Mouse (Mus musculus) midbrain, embryonic 14.5 days (tissue): ENCODE measurements around the gene Hic2. TPM values are rescaled to one million over a fixed set of nuclear protein-coding genes. Genes with fewer than 3 reads are reported as not detected.

Experiments
- ATAC-seq: fragments of 200-750 bp; cut with Nextera tagmentation; 2 replicates; pipeline ENCODE4 v1.8.0; 2017; ENCODE audit warnings: moderate number of reproducible peaks, moderate library complexity; ENCODE audit not compliant: low FRiP score, low TSS enrichment
- DNase-seq: peaks from one replicate; pipeline ENCODE4 v3.0.0-alpha.2; 2015
- H3K27ac ChIP-seq: fragments of 300-500 bp; sonication (generic); replicated peaks from 2 replicates; pipeline ENCODE4 v1.5.1; 2014; ENCODE audit warnings: mild to moderate bottlenecking, low read depth, low read length, moderate library complexity
- H3K27me3 ChIP-seq: fragments of 300-500 bp; sonication (generic); 2 replicates; pipeline ENCODE4 v1.6.1; 2014; ENCODE audit warnings: low read length, control low read depth, mixed read lengths; ENCODE audit not compliant: control insufficient read depth, insufficient read depth
- H3K36me3 ChIP-seq: fragments of 300-500 bp; sonication (generic); 2 replicates; pipeline ENCODE4 v1.6.1; 2014; ENCODE audit warnings: low read length, control low read depth; ENCODE audit not compliant: control insufficient read depth, insufficient read depth
- H3K4me1 ChIP-seq: fragments of 300-500 bp; sonication (generic); 2 replicates; pipeline ENCODE4 v1.6.1; 2014; ENCODE audit warnings: mild to moderate bottlenecking, antibody characterized with exemption, low read length, control low read depth; ENCODE audit not compliant: control insufficient read depth, insufficient read depth
- H3K4me2 ChIP-seq: fragments of 300-500 bp; sonication (generic); 2 replicates; pipeline ENCODE4 v1.6.1; 2014; ENCODE audit warnings: mild to moderate bottlenecking, low read length, moderate library complexity
- H3K4me3 ChIP-seq: fragments of 300-500 bp; sonication (generic); replicated peaks from 2 replicates; pipeline ENCODE4 v1.5.1; 2014; ENCODE audit warnings: low read depth, low read length
- H3K9ac ChIP-seq: fragments of 300-500 bp; sonication (generic); replicated peaks from 2 replicates; pipeline ENCODE4 v1.6.1; 2014; ENCODE audit warnings: mild to moderate bottlenecking, low read length, moderate library complexity
- H3K9me3 ChIP-seq: fragments of 300-500 bp; sonication (generic); 2 replicates; pipeline ENCODE4 v1.6.1; 2016; ENCODE audit warnings: low read length, control low read depth, mixed read lengths; ENCODE audit not compliant: control insufficient read depth
- WGBS: fragments of 180-500 bp; shearing (Covaris S2); extraction: QIAGEN DNeasy Blood & Tissue Kit; methylation state at CpG from one replicate; pipeline ENCODE4 v1.1.7; 2014; 5-methylcytosine and 5-hydroxymethylcytosine counted together
- polyA plus RNA-seq: library from polyadenylated mRNA; unstranded; fragments of >200 nt; fragmentation: Nextera tagmentation; extraction: Ambion mirVana; gene quantifications from 2 replicates; pipeline ENCODE4 v1.2.1, GENCODE M21; 2014

The Hic2 gene
- polyA plus RNA-seq, 1 experiment from 2014 or later = 6.4 TPM

GRCm38 (mm10) chr16:17276164-17277151, 43.1 kb downstream of the Hic2 start:
- H3K27me3 ChIP-seq = peaks cover 29% of the 10 kb centered on the region
- peak; percentile 96 for DNase-seq
- H3K27ac ChIP-seq = peak overlapping the region; percentile 81
- peak overlapping the region; percentile 46 for H3K4me3 ChIP-seq
- no peaks in the 10 kb centered on the region for H3K9me3 ChIP-seq
- peaks cover 27% of the 10 kb centered on the region for H3K36me3 ChIP-seq
- WGBS = under 1% methylated on average over 62 of the region's 62 CpGs
- H3K4me2 ChIP-seq = peak overlapping the region; percentile 90
- peak overlapping the region; percentile 57 for H3K9ac ChIP-seq
- ATAC-seq = peak; percentile 89
- H3K4me1 ChIP-seq = peaks cover 8% of the 10 kb centered on the region

GRCm38 (mm10) chr16:17277342-17278211, 44.2 kb downstream of the Hic2 start:
- peak overlapping the region; percentile 90 for H3K4me2 ChIP-seq
- peak overlapping the region; percentile 57 for H3K9ac ChIP-seq
- DNase-seq (peak; percentile 82), ATAC-seq (0 out of 2 replicates have a peak, but pooled peaks have one; percentile 25)
- peak overlapping the region; percentile 46 for H3K4me3 ChIP-seq
- no peaks in the 10 kb centered on the region for H3K9me3 ChIP-seq
- peaks cover 29% of the 10 kb centered on the region for H3K27me3 ChIP-seq
- peaks cover 8% of the 10 kb centered on the region for H3K4me1 ChIP-seq
- 3% methylated on average over 61 of the region's 61 CpGs for WGBS
- H3K36me3 ChIP-seq = peaks cover 38% of the 10 kb centered on the region
- no peak overlapping the region for H3K27ac ChIP-seq

GRCm38 (mm10) chr16:17280471-17280870, 47.1 kb downstream of the Hic2 start:
- DNase-seq (no peak), ATAC-seq (no peak)
- Histone ChIP-seq H3K9me3 (no peaks in the 10 kb centered on the region), H3K27me3 (peaks cover 29% of the 10 kb centered on the region), H3K4me2 (no peak overlapping the region), H3K9ac (no peak overlapping the region), H3K4me3 (no peak overlapping the region), H3K27ac (no peak overlapping the region), H3K36me3 (peaks cover 66% of the 10 kb centered on the region), H3K4me1 (peaks cover 8% of the 10 kb centered on the region)
- WGBS = 93% methylated on average over 11 of the region's 11 CpGs

- Histone ChIP-seq H3K36me3 (peaks cover 90% of the 10 kb centered on the region), H3K27me3 (peaks cover 14% of the 10 kb centered on the region), H3K4me3 (no peak overlapping the region), H3K9ac (no peak overlapping the region), H3K27ac (no peak overlapping the region), H3K9me3 (no peaks in the 10 kb centered on the region), H3K4me2 (no peak overlapping the region), H3K4me1 (no peaks in the 10 kb centered on the region)
- ATAC-seq (no peak), DNase-seq (no peak)
- 91% methylated on average over 6 of the region's 6 CpGs for WGBS
Measured at GRCm38 (mm10) chr16:17283151-17283550, 49.8 kb downstream of the Hic2 start.

- H3K4me3 ChIP-seq = no peak overlapping the region
- no peaks in the 10 kb centered on the region for H3K27me3 ChIP-seq
- no peaks in the 10 kb centered on the region for H3K4me1 ChIP-seq
- DNase-seq = no peak
- H3K27ac ChIP-seq = no peak overlapping the region
- no peaks in the 10 kb centered on the region for H3K9me3 ChIP-seq
- H3K9ac ChIP-seq = no peak overlapping the region
- H3K4me2 ChIP-seq = no peak overlapping the region
- H3K36me3 ChIP-seq = peaks cover 86% of the 10 kb centered on the region
- no peak for ATAC-seq
- WGBS = 85% methylated on average over 2 of the region's 2 CpGs
Measured at GRCm38 (mm10) chr16:17287103-17287502, 53.7 kb downstream of the Hic2 start.

- Histone ChIP-seq H3K36me3 (peaks cover 82% of the 10 kb centered on the region), H3K9ac (no peak overlapping the region), H3K4me3 (no peak overlapping the region), H3K4me1 (no peaks in the 10 kb centered on the region), H3K4me2 (no peak overlapping the region), H3K27ac (no peak overlapping the region), H3K9me3 (no peaks in the 10 kb centered on the region), H3K27me3 (no peaks in the 10 kb centered on the region)
- ATAC-seq (no peak), DNase-seq (no peak)
- 100% methylated on average over 2 of the region's 2 CpGs for WGBS
Measured at GRCm38 (mm10) chr16:17291016-17291415, 57.6 kb downstream of the Hic2 start.

GRCm38 (mm10) chr16:17292751-17293150, 59.4 kb downstream of the Hic2 start:
- Histone ChIP-seq H3K4me2 (no peak overlapping the region), H3K36me3 (peaks cover 84% of the 10 kb centered on the region), H3K9me3 (no peaks in the 10 kb centered on the region), H3K4me3 (no peak overlapping the region), H3K27me3 (no peaks in the 10 kb centered on the region), H3K4me1 (no peaks in the 10 kb centered on the region), H3K27ac (no peak overlapping the region), H3K9ac (no peak overlapping the region)
- 0 out of 2 replicates have a peak, but pooled peaks have one; percentile 24 for ATAC-seq
- WGBS = 6% methylated on average over 2 of the region's 2 CpGs
- peak; percentile 85 for DNase-seq

- H3K4me1 ChIP-seq = no peaks in the 10 kb centered on the region
- no peaks in the 10 kb centered on the region for H3K27me3 ChIP-seq
- no peak overlapping the region for H3K4me2 ChIP-seq
- no peaks in the 10 kb centered on the region for H3K9me3 ChIP-seq
- 94% methylated on average over 3 of the region's 3 CpGs for WGBS
- DNase-seq (no peak), ATAC-seq (no peak)
- no peak overlapping the region for H3K9ac ChIP-seq
- no peak overlapping the region for H3K27ac ChIP-seq
- H3K4me3 ChIP-seq = no peak overlapping the region
- H3K36me3 ChIP-seq = peaks cover 98% of the 10 kb centered on the region
Measured at GRCm38 (mm10) chr16:17300818-17301217, 67.4 kb downstream of the Hic2 start.
